Mouse (Mus musculus): ENCODE results near the gene Tet3.
A peak's percentile ranks its signal among the peaks of the same experiment; 100 is the strongest.

Tet3 gene

GRCm38 (mm10) chr6:83440510-83441258 is 18.2 kb downstream of the Tet3 start:
- peak; percentile 91 to 92 for DNase-seq (ENCODE audit: low spot score in 2 of 2)

DNA sequence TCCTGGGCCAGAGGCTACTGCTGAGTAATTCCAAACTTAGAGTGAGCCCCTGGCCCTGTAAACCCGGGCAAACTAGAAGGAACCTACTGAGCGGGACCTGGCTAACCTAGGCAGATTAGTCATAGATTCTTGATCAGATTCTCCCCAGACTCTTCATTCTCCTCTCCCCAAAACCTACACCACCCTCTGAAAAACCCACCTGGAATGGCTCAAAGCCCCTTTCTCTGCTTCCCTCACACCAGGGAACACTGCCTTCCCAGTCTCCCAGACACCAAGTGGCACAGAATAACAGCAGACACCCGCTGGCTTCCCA is 18.7 kb downstream of the Tet3 start:
- no peak for DNase-seq (ENCODE audit: low spot score in 2 of 2)

GRCm38 (mm10) chr6:83439781-83440180 is 19.1 kb downstream of the Tet3 start:
- peak; percentile 70 to 76 for DNase-seq (ENCODE audit: low spot score in 2 of 2)

GRCm38 (mm10) chr6:83439119-83439767 is 19.6 kb downstream of the Tet3 start:
- peak; percentile 56 to 60 for DNase-seq (ENCODE audit: low spot score in 2 of 2)

DNA sequence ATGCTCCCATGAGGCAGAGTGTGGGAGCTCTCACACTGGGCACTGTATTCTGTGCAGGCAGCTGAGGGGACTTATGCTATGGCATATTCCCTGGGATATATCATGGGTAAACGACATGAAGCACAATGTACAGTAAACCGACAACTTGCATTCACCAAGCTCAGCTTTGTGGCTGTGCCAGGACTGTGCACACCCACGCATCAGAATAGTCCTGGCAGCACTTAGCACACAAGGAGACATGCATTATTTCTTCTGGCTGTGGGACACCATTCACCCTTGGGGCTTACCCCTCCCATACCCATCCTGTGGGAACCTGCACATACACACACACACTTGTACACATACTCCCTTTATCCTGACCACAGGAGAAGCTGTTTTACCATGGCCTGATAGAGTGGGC is 20.3 kb downstream of the Tet3 start:
- peak in 1 of 2 experiments; percentile 53 for DNase-seq (ENCODE audit: low spot score in 2 of 2)

DNA sequence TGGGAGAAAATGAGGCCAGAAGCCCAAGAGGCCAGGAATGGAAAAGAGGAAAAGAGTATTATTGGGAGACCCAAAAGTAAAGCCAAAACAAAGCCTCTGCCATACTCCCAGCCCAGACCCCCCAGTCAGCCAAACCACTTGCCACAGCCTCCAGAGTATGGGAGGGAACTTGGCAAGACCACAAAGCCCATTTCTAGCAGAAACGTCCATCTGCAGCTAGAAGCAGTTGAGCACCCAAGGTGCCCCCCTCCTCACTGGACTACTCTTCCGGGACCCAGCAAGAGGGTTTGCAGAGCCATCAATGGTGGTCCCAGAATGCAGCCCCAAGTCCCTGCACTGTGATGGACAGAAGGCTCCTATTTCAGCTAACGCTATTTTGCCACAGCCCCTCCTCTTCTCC is 21.1 kb downstream of the Tet3 start:
- DNase-seq (ENCODE audit: low spot score in 2 of 2), result peak in 1 of 2 experiments; percentile 35

- DNase-seq (ENCODE audit: low spot score in 2 of 2), result no peak
Observed at GRCm38 (mm10) chr6:83437225-83437624, 21.7 kb downstream of the Tet3 start.

DNA sequence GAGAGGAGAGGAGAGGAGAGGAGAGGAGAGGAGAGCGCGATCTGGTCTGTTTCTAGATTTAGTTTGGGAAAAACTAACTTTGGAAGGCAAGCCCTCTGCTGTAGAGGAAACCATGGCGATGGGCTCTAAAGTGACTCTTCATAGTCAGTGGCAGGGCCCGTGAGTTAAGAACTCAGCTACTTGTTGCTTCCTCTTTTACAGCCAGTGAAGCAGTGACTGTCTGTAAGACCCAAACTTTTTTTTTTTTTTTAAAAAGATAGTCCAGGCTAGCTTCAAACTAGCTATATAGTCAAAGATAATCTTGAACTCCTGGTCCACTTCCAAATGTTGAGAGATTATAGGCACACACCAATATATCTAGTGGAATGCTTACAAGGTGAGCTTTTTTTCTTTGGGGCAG is 22.3 kb downstream of the Tet3 start:
- no peak for DNase-seq (ENCODE audit: low spot score in 2 of 2)

DNA sequence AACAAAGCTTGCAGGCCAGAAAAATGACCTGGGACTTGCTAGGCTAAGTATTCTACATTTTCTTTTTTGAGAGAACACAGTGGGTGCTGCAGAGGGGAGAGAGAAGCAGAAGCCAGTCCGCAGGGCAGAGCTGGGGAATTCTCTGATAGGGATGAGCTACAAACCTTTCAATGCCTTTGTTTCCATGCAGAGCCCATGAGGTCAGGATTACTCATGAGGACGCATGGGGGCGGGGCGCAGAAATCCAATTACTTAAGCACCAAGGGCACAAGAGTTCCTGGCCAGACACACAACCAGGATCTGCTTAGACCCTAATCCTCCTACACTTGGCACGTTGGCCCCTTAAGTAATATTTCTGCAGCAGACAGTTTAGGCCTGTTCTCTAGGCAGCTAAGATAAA is 23.7 kb downstream of the Tet3 start:
- DNase-seq (ENCODE audit: low spot score in 2 of 2), result no peak

DNA sequence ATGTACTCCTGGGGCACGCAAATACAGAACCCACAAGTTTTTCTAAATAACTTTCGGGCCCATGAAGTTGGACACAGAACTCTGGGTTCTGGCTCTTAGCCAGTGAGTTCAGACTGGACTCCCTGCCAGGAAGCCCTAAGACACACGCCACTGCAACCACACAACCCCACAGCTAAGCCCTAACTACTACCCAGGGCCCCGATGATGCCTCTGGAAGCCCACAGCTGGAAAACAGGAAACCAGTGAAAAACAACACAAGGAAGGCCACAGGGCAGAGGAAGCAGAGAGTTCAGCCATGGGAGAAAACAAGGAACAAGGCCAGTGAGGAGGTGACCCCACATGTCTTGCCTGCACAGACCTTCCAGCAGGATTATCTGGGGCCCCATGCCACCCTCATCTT is 25.3 kb downstream of the Tet3 start:
- DNase-seq (ENCODE audit: low spot score in 2 of 2), result no peak

DNA sequence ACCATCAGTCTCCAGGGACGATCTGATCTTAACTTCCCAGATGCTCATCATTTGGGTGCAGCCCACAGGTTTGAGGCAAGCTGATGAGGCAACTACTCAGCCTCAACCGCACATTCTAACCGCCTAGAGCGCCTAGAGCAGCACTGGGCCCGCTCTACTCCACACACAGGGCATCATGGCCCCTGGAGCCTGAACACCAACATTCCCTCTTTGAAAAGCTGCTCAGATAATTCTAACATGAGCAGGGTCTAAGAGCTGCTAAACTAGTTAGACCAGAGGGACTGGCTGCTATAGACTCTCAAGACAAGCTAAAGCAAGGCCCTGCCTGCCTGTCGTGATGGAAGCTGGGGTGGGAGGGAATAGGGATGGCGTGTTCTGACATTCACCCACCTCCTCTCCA is 25.9 kb downstream of the Tet3 start:
- DNase-seq (ENCODE audit: low spot score in 2 of 2), result no peak

DNA sequence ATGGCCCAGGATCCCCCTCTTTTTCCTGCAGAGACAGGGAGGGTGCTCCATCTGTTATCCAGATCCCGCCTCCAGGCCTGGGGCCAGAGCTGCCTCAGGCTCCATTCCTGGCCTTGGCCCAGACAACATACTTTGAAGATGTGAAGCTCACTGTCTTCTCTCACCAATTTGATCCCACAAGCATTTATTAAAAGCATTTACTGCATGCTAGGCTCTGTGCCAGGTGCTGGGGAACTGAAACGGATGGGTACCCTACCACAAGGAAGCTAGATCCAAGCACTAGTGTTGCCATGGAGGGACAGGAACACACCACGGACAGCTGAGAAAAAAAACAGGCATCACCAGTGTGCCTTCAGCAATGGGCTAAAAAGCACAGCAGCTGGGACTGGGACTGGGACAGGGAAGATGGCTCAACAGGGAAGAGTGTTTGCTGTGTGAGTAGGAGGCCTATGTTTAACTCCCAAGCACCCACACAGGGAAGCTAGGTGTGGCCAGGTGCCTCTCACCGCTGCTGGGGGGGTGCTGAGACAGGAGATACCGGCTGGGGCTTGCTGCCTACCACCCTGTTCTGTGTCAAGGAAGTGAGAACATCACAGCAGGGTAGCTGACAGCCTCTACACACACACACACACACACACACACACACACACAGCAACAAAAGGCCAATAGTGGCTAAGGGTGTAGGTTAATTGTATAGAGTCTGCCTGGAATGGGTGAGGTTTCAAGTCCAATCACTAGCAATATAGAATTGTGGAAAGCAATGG is 30.7 kb downstream of the Tet3 start:
- DNase-seq (ENCODE audit: low spot score in 2 of 2), result peak; percentile 78 to 84

- DNase-seq (ENCODE audit: low spot score in 2 of 2), result no peak
Observed at GRCm38 (mm10) chr6:83427512-83427911, 31.4 kb downstream of the Tet3 start.

DNA sequence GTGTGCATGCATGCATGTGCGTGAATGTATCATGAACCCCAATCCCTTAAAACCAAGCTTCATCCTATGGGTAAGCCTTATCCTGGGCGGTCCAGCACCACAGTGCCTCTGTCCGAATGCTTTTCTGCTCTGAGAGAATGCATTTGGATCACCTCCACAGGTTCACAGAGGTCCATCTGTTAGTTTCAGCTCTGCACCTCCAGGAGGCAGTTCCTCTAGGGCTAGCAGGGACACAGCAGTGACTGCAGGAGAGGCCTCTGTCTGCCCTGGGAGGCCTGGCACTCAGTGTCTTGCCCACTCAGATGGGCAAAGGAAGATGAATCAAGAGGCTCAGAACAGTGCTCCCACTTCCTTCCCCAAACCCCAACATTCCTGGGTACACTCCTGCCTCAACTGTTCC is 32.3 kb downstream of the Tet3 start:
- no peak for DNase-seq (ENCODE audit: low spot score in 2 of 2)

DNA sequence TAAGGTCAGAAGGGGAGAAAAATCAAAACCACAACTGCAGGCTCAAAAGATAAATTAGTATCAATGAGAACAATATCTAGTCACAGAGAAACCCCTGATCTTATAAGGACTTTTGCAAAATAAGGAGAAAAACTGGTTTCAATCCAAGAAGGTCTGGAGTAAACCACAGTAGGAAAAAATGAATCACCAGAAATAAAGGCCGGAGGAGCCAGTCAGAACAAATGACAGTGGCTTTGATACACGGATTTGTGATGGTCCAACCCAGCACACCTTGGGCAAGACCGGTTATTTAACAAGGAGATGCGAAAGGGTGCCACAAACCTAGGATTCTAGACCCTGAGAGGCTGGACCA is 34.9 kb downstream of the Tet3 start:
- no peak for DNase-seq (ENCODE audit: low spot score in 2 of 2)

DNA sequence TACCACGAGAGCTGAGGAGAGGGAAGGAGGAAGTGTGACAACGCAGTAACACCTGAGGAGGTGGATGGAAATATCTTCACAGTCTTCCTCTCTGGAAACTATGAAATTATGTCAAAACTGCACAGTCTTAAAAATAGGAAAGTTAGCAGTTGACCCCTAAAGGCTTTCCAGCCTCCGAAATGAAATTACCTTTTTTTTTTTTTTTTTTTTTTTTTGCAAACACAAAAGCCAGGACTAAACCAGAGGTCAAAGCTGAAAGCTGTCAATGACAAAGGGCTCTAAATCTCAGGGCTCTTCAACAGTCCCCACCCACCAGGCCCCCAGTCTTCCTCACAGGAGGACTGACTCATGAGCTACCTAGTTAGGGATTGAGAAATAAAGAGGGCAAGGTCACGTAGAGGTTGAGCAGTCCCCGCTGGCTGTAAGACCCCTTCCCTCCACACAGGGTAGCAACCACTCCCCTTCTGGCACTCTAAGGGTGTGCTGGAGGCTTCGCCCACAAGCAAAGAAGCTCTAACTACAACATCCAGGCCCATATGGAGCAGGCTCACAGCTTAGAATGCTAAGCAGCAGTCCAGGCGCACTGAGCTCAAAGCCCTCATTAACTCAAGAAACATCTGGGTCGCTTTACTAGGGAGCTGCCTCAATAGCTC is 35.4 kb downstream of the Tet3 start:
- DNase-seq (ENCODE audit: low spot score in 2 of 2), result no peak

DNA sequence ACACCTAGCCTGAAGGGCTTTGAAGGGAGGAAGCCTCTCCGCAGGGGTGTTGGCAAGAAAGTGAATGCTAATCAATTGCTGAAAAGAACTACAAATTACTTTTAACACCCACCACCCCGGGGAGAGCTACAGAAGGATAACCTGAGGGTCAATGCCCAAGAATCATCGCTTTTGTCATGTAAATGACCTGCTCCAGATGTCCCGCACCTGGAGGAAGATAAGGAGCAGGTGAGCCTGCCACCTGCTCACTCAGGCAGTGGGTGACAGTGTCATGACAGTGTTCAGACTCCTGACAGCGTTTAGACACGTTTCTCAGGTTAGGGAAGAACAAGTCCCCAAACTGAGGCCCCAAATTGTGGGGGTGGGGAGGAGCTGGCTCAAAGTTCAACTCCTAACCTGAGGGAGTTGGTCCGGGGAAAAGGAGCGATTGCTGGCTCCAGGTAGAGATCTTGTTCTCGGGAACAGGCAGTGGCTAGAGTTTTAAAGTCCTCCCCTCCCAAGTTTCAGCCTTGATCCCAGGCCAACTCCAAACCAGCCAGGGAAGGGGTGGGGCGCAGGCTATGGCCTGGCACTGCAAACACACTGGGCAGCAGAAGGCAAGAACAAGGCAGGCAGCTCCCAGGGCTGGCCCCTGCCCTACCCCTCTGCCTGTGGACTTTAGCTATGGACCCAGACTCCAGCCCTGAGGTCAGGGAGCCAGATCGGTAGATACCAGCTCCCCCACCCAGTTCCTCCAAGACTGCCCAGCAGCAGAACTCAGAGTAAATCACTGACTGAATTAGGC is 36.8 kb downstream of the Tet3 start:
- DNase-seq (ENCODE audit: low spot score in 2 of 2), result no peak

- no peak for DNase-seq (ENCODE audit: low spot score in 2 of 2)
Observed at GRCm38 (mm10) chr6:83419516-83419915, 39.4 kb downstream of the Tet3 start.

DNA sequence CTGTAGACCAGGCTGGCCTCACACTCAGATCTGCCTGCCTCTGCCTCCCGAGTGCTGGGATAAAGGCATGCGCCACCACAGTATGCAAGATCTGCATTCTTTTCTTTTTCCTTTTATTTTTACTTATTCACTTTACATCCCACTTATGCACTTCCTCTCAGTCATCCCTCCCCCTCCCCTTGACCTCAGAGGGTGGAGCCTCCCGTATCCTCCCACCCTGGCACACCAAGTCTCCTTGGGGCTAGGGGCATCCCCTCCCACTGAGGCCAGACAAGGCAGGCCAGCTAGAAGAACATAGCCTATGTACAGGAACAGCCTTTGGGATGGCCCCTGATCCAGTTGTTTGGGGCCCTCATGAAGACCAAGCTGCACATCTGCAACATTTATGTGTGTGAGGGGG is 41.4 kb downstream of the Tet3 start:
- DNase-seq (ENCODE audit: low spot score in 2 of 2), result no peak

- DNase-seq (ENCODE audit: low spot score in 2 of 2), result no peak
Observed at GRCm38 (mm10) chr6:83417104-83417502, 41.8 kb downstream of the Tet3 start.

DNA sequence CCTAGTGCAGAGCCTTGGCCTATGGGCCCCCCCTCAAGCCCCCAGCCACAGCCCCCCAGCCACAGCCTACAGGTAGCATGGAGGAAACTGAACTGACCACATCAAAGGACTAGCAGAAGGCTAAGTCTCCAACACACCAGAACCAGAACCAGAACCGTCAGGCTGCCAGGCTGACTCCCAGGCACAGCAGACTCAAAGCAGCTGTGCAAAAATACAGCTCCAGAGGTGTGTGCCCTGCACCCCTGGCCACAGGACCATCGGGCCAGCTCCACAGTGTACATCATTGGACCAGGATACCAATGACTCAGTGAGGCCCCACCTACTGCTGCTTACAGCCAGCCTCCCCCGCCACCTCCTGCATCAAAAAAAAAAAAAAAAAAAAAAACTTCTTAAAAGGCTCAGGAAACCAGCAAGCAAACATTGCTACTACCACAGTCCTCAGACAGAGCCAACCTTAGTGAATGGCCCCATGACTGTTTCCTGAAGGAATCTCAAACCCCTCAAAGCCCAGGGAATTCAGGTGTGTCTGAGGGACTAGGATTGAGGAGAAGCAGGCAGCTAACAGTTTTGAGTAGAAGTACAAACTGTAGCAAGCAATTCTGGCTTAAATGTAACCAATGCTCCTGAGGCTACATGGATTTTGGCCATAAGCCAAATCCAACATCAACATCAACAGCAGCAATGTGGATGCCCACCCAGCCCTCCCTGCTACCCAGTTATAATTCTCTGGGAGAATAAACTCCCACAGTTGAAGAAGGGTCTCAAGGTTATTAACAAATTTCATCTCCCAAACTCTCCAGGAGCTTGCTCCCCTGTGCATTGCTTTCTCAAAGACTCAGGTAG is 42.4 kb downstream of the Tet3 start:
- DNase-seq (ENCODE audit: low spot score in 2 of 2), result no peak
